Mouse (Mus musculus) layer of hippocampus, adult 9-10 months (tissue): Measurements from ENCODE around the gene Ssbp4.

Source experiments
- DNase-seq: peaks from one replicate; pipeline ENCODE4 v3.0.0; 2022; ENCODE audit warnings: low spot score

Gene Ssbp4

DNA sequence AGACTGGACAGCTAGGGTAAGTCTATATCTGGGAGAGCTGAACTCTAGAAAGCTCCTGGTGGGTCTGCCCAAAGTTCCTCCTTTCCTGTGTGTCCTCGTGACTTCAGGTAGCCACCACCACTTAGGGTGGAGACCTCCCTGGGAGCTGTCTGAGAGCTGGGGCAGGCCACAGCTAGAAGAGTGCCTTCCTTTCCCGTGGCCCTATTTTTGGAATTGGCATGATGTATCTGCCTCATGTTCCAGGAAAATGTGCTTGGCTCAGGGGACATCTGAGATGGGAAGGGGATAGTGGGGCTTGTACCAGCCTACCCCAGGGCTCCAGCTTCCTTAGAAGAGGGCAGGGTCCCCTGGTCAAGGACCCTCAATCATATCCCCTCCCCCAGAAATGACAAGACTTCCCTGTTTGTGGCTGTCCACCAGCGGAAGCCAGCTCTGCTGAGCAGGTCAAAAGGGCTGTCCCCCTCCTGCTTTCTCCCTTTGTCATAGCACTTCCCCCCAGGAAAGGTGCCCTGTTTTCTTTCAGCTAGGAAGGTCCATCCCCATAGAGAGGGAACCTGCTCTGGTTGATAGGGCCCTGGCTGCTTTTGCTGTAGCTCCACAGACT, 57.0 kb downstream of the Ssbp4 start:
- no peak for DNase-seq

DNA sequence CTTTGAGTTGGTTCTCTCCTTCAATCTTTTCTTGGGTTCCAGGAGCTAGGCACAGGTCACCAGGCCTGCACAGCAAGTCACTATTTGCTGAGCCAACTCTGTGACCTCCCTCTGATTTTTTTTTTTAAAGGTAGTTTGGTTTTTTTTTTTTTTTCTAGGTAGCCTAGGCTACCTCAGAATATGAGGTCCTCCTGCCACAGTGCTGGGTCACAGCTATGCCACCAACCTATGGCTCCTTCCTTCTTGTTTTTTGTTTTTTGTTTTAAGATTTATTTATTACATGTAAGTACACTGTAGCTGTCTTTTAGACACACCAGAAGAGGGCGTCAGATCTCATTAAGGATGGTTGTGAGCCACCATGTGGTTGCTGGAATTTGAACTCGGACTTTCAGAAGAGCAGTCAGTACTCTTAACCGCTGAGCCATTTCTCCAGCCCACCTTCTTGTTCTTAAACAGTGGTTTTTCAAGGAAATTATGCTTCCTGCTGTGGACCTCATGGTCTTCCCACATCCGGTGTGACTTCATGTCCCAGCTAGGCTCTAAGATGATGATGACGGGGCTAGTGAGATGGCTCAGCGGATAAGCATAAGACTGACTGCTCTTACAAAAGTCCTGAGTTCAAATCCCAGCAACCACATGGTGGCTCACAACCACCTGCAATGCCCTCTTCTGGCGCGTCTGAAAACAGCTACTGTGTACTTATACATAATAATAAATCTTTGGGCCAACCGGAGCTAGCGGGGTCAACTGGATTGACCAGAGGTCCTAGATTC, 59.1 kb downstream of the Ssbp4 start:
- no peak for DNase-seq

DNA sequence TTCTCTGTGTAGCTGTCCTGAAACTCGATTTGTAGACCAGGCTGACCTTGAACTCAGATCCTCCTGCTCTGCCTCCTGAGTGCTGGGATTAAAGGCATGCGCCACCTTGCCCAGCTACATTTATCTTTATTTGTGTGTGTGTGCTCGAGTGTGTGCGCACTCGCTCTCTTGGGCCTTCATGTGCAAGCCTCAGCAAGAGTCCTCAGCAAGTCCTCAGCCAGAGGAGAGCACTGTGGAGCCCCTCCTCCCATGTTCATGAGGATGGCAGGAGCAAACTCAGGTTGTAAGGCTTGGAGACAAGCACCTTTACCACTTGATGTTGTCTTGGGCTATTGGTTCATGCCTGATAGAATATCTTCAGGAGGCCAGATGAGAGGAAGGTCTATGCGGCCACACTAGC, 60.9 kb downstream of the Ssbp4 start:
- DNase-seq, result no peak
